ENCODE assay signal across 15 mouse cellular contexts in genomic region chr15:20034382-20034781, GRCm38 (mm10).
"Had no signal": no experiment of that assay in that cellular context is flagged by ENCODE, and none has a peak within 500 bp of the region (broad histone marks: within the 10 kb centered on the region; RNA-seq: fewer than 3 reads in every experiment).

No protein-coding gene starts in this region.

- H3K36me3 ChIP-seq: midbrain, embryonic 10.5 days; midbrain, embryonic 12.5 days; neural tube, embryonic 12.5 days; stomach, embryonic 15.5 days had no signal

- DNase-seq: lung, adult 18-20 months; lung, embryonic 14.5 days; lung, postnatal 10 days; lung, postnatal 4 days; midbrain, embryonic 14.5 days; right cerebral cortex, postnatal 14 days; thymus, adult 2 months; thymus, postnatal 25 days; thymus, postnatal 4 days had no signal

- H3K4me2 ChIP-seq: lung, embryonic 14.5 days; midbrain, embryonic 12.5 days; neural tube, embryonic 12.5 days; stomach, embryonic 15.5 days had no signal

- H3K4me3 ChIP-seq: midbrain, embryonic 10.5 days; midbrain, embryonic 12.5 days; neural tube, embryonic 12.5 days; stomach, embryonic 15.5 days had no signal

- H3K4me1 ChIP-seq: midbrain, embryonic 10.5 days; midbrain, embryonic 12.5 days; neural tube, embryonic 12.5 days; stomach, embryonic 15.5 days had no signal

- H3K9ac ChIP-seq: liver, embryonic 14.5 days; lung, embryonic 14.5 days; midbrain, embryonic 12.5 days; neural tube, embryonic 12.5 days; stomach, embryonic 15.5 days had no signal

- H3K9me3 ChIP-seq: midbrain, embryonic 10.5 days; midbrain, embryonic 12.5 days; neural tube, embryonic 12.5 days; stomach, embryonic 15.5 days had no signal

- H3K27me3 ChIP-seq: midbrain, embryonic 12.5 days; neural tube, embryonic 12.5 days; stomach, embryonic 15.5 days had no signal

- H3K27ac ChIP-seq: liver, embryonic 14.5 days; midbrain, embryonic 10.5 days; midbrain, embryonic 12.5 days; neural tube, embryonic 12.5 days; stomach, embryonic 15.5 days; stomach, postnatal 0 days had no signal
